Mouse (Mus musculus) yolk sac, embryonic 10.5 days (tissue): ENCODE data around the gene Nodal.
"Not testable (repeated sequence)": the region's sequence is repeated elsewhere in the genome, so short reads cannot be mapped to it uniquely, and the experiment has no call there.

Experiments
- DNase-seq: peaks from one replicate; pipeline ENCODE4 v3.0.0-alpha.2; 2017; ENCODE audit warnings: low spot score

The Nodal gene

GRCm38 (mm10) chr10:61429043-61429442 lies 11.3 kb downstream of the Nodal start:
- DNase-seq = no peak

GRCm38 (mm10) chr10:61431375-61431774 lies 13.6 kb downstream of the Nodal start:
- DNase-seq = no peak

- DNase-seq = no peak
Observed at GRCm38 (mm10) chr10:61440202-61440800, 22.5 kb downstream of the Nodal start.

GRCm38 (mm10) chr10:61443456-61443855 lies 25.7 kb downstream of the Nodal start:
- DNase-seq = no peak

GRCm38 (mm10) chr10:61443876-61444275 lies 26.1 kb downstream of the Nodal start:
- DNase-seq = no peak

GRCm38 (mm10) chr10:61445016-61445415 lies 27.2 kb downstream of the Nodal start:
- DNase-seq = no peak

- DNase-seq = no peak
Observed at GRCm38 (mm10) chr10:61447581-61448353, 30.0 kb downstream of the Nodal start.

GRCm38 (mm10) chr10:61448834-61449233 lies 31.1 kb downstream of the Nodal start:
- no peak for DNase-seq

- DNase-seq = peak; percentile 83
Observed at GRCm38 (mm10) chr10:61451463-61451930, 33.7 kb downstream of the Nodal start.

- DNase-seq = peak; percentile 48
Observed at GRCm38 (mm10) chr10:61451931-61452617, 34.3 kb downstream of the Nodal start.

GRCm38 (mm10) chr10:61452645-61453044 lies 34.9 kb downstream of the Nodal start, which contains the start of gene Eif4ebp2:
Gene Eif4ebp2 (minus strand): TSS chr10:61452661.
- peak; percentile 99 for DNase-seq

- not testable (repeated sequence) for DNase-seq
Observed at GRCm38 (mm10) chr10:61453171-61453570, 35.4 kb downstream of the Nodal start.

- no peak for DNase-seq
Observed at GRCm38 (mm10) chr10:61457182-61457581, 39.4 kb downstream of the Nodal start.

- DNase-seq = no peak
Observed at GRCm38 (mm10) chr10:61465009-61465408, 47.2 kb downstream of the Nodal start.

- no peak for DNase-seq
Observed at GRCm38 (mm10) chr10:61466242-61466641, 48.5 kb downstream of the Nodal start.

GRCm38 (mm10) chr10:61466873-61467272 lies 49.1 kb downstream of the Nodal start:
- DNase-seq = no peak

- no peak for DNase-seq
Observed at GRCm38 (mm10) chr10:61468900-61469299, 51.1 kb downstream of the Nodal start.

- no peak for DNase-seq
Observed at GRCm38 (mm10) chr10:61473640-61474039, 55.9 kb downstream of the Nodal start.

- no peak for DNase-seq
Observed at GRCm38 (mm10) chr10:61474344-61474743, 56.6 kb downstream of the Nodal start.
